Mouse (Mus musculus): ENCODE results near the gene 1700034J05Rik. TPM values are rescaled to one million over a fixed set of nuclear protein-coding genes. Genes with fewer than 3 reads are reported as not detected.

The 1700034J05Rik gene
- total and polyA plus RNA-seq, 2 experiments from 2014 or later = not detected

- Histone ChIP-seq H3K27me3 (ENCODE audit: insufficient read depth, low read length) (no peaks in the 10 kb centered on the region), H3K9ac (replicated peaks; ENCODE audit: low read length, poor library complexity, severe bottlenecking) (no peak overlapping the region), H3K9me3 (ENCODE audit: low read length) (no peaks in the 10 kb centered on the region), H3K27ac (ENCODE audit: low read depth, low read length) (no peak overlapping the region), H3K4me2 (ENCODE audit: low read depth, low read length, poor library complexity, severe bottlenecking) (no peak overlapping the region), H3K4me1 (ENCODE audit: insufficient read depth, low read length) (no peaks in the 10 kb centered on the region), H3K4me3 (ENCODE audit: low read depth, low read length) (no peak overlapping the region), H3K36me3 (ENCODE audit: insufficient read depth, low read length) (no peaks in the 10 kb centered on the region)
- DNase-seq (ENCODE audit: low spot score) (no peak), ATAC-seq (ENCODE audit: low FRiP score) (no peak)
- no peak for TF ChIP-seq CTCF (IDR thresholded peaks at IDR 0.05)
- 78% methylated on average over 5 of the region's 5 CpGs for WGBS
Observed at GRCm38 (mm10) chr6:146907061-146907794, 47.0 kb downstream of the 1700034J05Rik start.

GRCm38 (mm10) chr6:146906000-146906786, 48.0 kb downstream of the 1700034J05Rik start:
- Histone ChIP-seq H3K27me3 (ENCODE audit: insufficient read depth, low read length) (no peaks in the 10 kb centered on the region), H3K4me1 (ENCODE audit: insufficient read depth, low read length) (no peaks in the 10 kb centered on the region), H3K27ac (ENCODE audit: low read depth, low read length) (no peak overlapping the region), H3K4me2 (ENCODE audit: low read depth, low read length, poor library complexity, severe bottlenecking) (no peak overlapping the region), H3K9ac (replicated peaks; ENCODE audit: low read length, poor library complexity, severe bottlenecking) (no peak overlapping the region), H3K9me3 (ENCODE audit: low read length) (no peaks in the 10 kb centered on the region), H3K36me3 (ENCODE audit: insufficient read depth, low read length) (no peaks in the 10 kb centered on the region), H3K4me3 (ENCODE audit: low read depth, low read length) (no peak overlapping the region)
- 88% methylated on average over 3 of the region's 3 CpGs for WGBS
- ATAC-seq (ENCODE audit: low FRiP score) (no peak), DNase-seq (ENCODE audit: low spot score) (no peak)
- no peak for TF ChIP-seq CTCF (IDR thresholded peaks at IDR 0.05)

GRCm38 (mm10) chr6:146904707-146905106, 49.5 kb downstream of the 1700034J05Rik start:
- Histone ChIP-seq H3K4me3 (ENCODE audit: low read depth, low read length) (no peak overlapping the region), H3K9ac (replicated peaks; ENCODE audit: low read length, poor library complexity, severe bottlenecking) (no peak overlapping the region), H3K27me3 (ENCODE audit: insufficient read depth, low read length) (no peaks in the 10 kb centered on the region), H3K4me1 (ENCODE audit: insufficient read depth, low read length) (no peaks in the 10 kb centered on the region), H3K27ac (ENCODE audit: low read depth, low read length) (no peak overlapping the region), H3K36me3 (ENCODE audit: insufficient read depth, low read length) (no peaks in the 10 kb centered on the region), H3K9me3 (ENCODE audit: low read length) (no peaks in the 10 kb centered on the region), H3K4me2 (ENCODE audit: low read depth, low read length, poor library complexity, severe bottlenecking) (no peak overlapping the region)
- no peak for ATAC-seq (ENCODE audit: low FRiP score)
- no peak for DNase-seq (ENCODE audit: low spot score)
- WGBS = 71% methylated on average over 3 of the region's 3 CpGs
- TF ChIP-seq CTCF (IDR thresholded peaks at IDR 0.05) = no peak

- H3K9ac ChIP-seq (replicated peaks; ENCODE audit: low read length, poor library complexity, severe bottlenecking) = no peak overlapping the region
- no peaks in the 10 kb centered on the region for H3K36me3 ChIP-seq (ENCODE audit: insufficient read depth, low read length)
- no peak for TF ChIP-seq CTCF (IDR thresholded peaks at IDR 0.05)
- H3K4me2 ChIP-seq (ENCODE audit: low read depth, low read length, poor library complexity, severe bottlenecking) = no peak overlapping the region
- 93% methylated on average over 2 of the region's 2 CpGs for WGBS
- no peak for DNase-seq (ENCODE audit: low spot score)
- no peak overlapping the region for H3K27ac ChIP-seq (ENCODE audit: low read depth, low read length)
- no peak overlapping the region for H3K4me3 ChIP-seq (ENCODE audit: low read depth, low read length)
- H3K4me1 ChIP-seq (ENCODE audit: insufficient read depth, low read length) = 0 out of 2 replicates have a peak, but pooled peaks cover 2% of the 10 kb centered on the region
- no peak for ATAC-seq (ENCODE audit: low FRiP score)
- no peaks in the 10 kb centered on the region for H3K9me3 ChIP-seq (ENCODE audit: low read length)
- no peaks in the 10 kb centered on the region for H3K27me3 ChIP-seq (ENCODE audit: insufficient read depth, low read length)
Observed at GRCm38 (mm10) chr6:146903632-146904031, 50.6 kb downstream of the 1700034J05Rik start.

GRCm38 (mm10) chr6:146901929-146902328, 52.3 kb downstream of the 1700034J05Rik start:
- no peak overlapping the region for H3K27ac ChIP-seq (ENCODE audit: low read depth, low read length)
- no peak overlapping the region for H3K4me2 ChIP-seq (ENCODE audit: low read depth, low read length, poor library complexity, severe bottlenecking)
- DNase-seq (ENCODE audit: low spot score) (no peak), ATAC-seq (ENCODE audit: low FRiP score) (no peak)
- no peak overlapping the region for H3K4me3 ChIP-seq (ENCODE audit: low read depth, low read length)
- no peaks in the 10 kb centered on the region for H3K9me3 ChIP-seq (ENCODE audit: low read length)
- H3K9ac ChIP-seq (replicated peaks; ENCODE audit: low read length, poor library complexity, severe bottlenecking) = no peak overlapping the region
- H3K36me3 ChIP-seq (ENCODE audit: insufficient read depth, low read length) = no peaks in the 10 kb centered on the region
- TF ChIP-seq CTCF (IDR thresholded peaks at IDR 0.05) = no peak
- no peaks in the 10 kb centered on the region for H3K27me3 ChIP-seq (ENCODE audit: insufficient read depth, low read length)
- WGBS = 96% methylated on average over 4 of the region's 4 CpGs
- H3K4me1 ChIP-seq (ENCODE audit: insufficient read depth, low read length) = 0 out of 2 replicates have a peak, but pooled peaks cover 2% of the 10 kb centered on the region

Other genes starting within 250 kb of the 1700034J05Rik start
- 6.6 and 8.2 TPM in 2 replicates for gene Stk38l, start 229.4 kb downstream of the 1700034J05Rik start, total RNA-seq (2014; rRNA removed)
- 12.4 and 12.9 TPM in 2 replicates for gene Stk38l, start 229.4 kb downstream of the 1700034J05Rik start, polyA plus RNA-seq (2015; fragmentation: Nextera tagmentation; extraction: Ambion mirVana)
- 2.5 and 6.4 TPM in 2 replicates for gene Arntl2, start 158.4 kb downstream of the 1700034J05Rik start, total RNA-seq (2014; rRNA removed)
- 4.5 and 6.4 TPM in 2 replicates for gene Arntl2, start 158.4 kb downstream of the 1700034J05Rik start, polyA plus RNA-seq (2015; fragmentation: Nextera tagmentation; extraction: Ambion mirVana)
- gene Smco2, start 104.3 kb downstream of the 1700034J05Rik start, total RNA-seq (2014; rRNA removed) = not detected in 2 replicates
- not detected in 2 replicates for gene Smco2, start 104.3 kb downstream of the 1700034J05Rik start, polyA plus RNA-seq (2015; fragmentation: Nextera tagmentation; extraction: Ambion mirVana)
- 23.7 and 25.0 TPM in 2 replicates for gene Ppfibp1, start 65.9 kb downstream of the 1700034J05Rik start, total RNA-seq (2014; rRNA removed)
- 21.6 and 25.4 TPM in 2 replicates for gene Ppfibp1, start 65.9 kb downstream of the 1700034J05Rik start, polyA plus RNA-seq (2015; fragmentation: Nextera tagmentation; extraction: Ambion mirVana)
- gene Rep15, start 78.2 kb upstream of the 1700034J05Rik start, total RNA-seq (2014; rRNA removed) = 0.49 and 0.90 TPM in 2 replicates
- gene Rep15, start 78.2 kb upstream of the 1700034J05Rik start, polyA plus RNA-seq (2015; fragmentation: Nextera tagmentation; extraction: Ambion mirVana) = 0.59 and 0.83 TPM in 2 replicates
- gene Mrps35, start 88.3 kb upstream of the 1700034J05Rik start, total RNA-seq (2014; rRNA removed) = 8.9 and 9.4 TPM in 2 replicates
- gene Mrps35, start 88.3 kb upstream of the 1700034J05Rik start, polyA plus RNA-seq (2015; fragmentation: Nextera tagmentation; extraction: Ambion mirVana) = 61.0 and 72.6 TPM in 2 replicates
- 0.57 and 1.9 TPM in 2 replicates for gene Mansc4, start 132.6 kb upstream of the 1700034J05Rik start, total RNA-seq (2014; rRNA removed)
- 1.4 TPM in 2 replicates for gene Mansc4, start 132.6 kb upstream of the 1700034J05Rik start, polyA plus RNA-seq (2015; fragmentation: Nextera tagmentation; extraction: Ambion mirVana)
- 26.0 and 32.5 TPM in 2 replicates for gene Klhl42, start 137.0 kb upstream of the 1700034J05Rik start, total RNA-seq (2014; rRNA removed)
- 6.4 and 6.5 TPM in 2 replicates for gene Klhl42, start 137.0 kb upstream of the 1700034J05Rik start, polyA plus RNA-seq (2015; fragmentation: Nextera tagmentation; extraction: Ambion mirVana)

Measured in midbrain, postnatal 0 days (tissue).